Mouse (Mus musculus) ES-Bruce4 (cell line): ENCODE data around the gene Musk. TPM values are rescaled to one million over a fixed set of nuclear protein-coding genes. Genes with fewer than 3 reads are reported as not detected.
A peak's percentile ranks its signal among the peaks of the same experiment; 100 is the strongest.

ENCODE experiments used
- H3K27ac ChIP-seq: 2 replicates; pipeline ENCODE4 v1.5.1; 2012; ENCODE audit warnings: low read length, inconsistent platforms; ENCODE audit not compliant: insufficient read depth
- H3K27me3 ChIP-seq: 2 replicates; pipeline ENCODE4 v1.6.1; 2012; ENCODE audit warnings: mild to moderate bottlenecking, low read length, inconsistent platforms; ENCODE audit not compliant: control insufficient read depth, poor library complexity, insufficient read depth, severe bottlenecking
- H3K36me3 ChIP-seq: 2 replicates; pipeline ENCODE4 v1.6.1; 2012; ENCODE audit warnings: inconsistent platforms, mild to moderate bottlenecking, low read length, moderate library complexity; ENCODE audit not compliant: control insufficient read depth, poor library complexity, insufficient read depth, severe bottlenecking
- H3K4me1 ChIP-seq: one replicate; pipeline ENCODE4 v1.8.1; 2011; ENCODE audit warnings: low read length; ENCODE audit not compliant: control insufficient read depth, insufficient read depth
- H3K4me3 ChIP-seq: 2 replicates; pipeline ENCODE4 v1.5.1; 2011; ENCODE audit warnings: low read depth, mild to moderate bottlenecking, low read length
- H3K9ac ChIP-seq: 2 replicates; pipeline ENCODE4 v1.6.1; 2012; ENCODE audit warnings: low read depth, mild to moderate bottlenecking, inconsistent platforms; ENCODE audit not compliant: poor library complexity, severe bottlenecking
- H3K9me3 ChIP-seq: replicated peaks from 2 replicates; pipeline ENCODE4 v1.6.1; 2012; ENCODE audit warnings: mild to moderate bottlenecking, low read length, inconsistent platforms; ENCODE audit not compliant: control insufficient read depth, poor library complexity, insufficient read depth, severe bottlenecking
- CTCF ChIP-seq: IDR thresholded peaks from one replicate; pipeline ENCODE4 v1.8.1; 2011; ENCODE audit warnings: low read depth, low read length
- EP300 ChIP-seq: IDR thresholded peaks from 2 replicates; pipeline ENCODE4 v1.6.1; 2011; ENCODE audit warnings: low read depth, low read length; ENCODE audit not compliant: insufficient read depth
- POLR2A ChIP-seq: IDR thresholded peaks from one replicate; pipeline ENCODE4 v1.8.1; 2011; ENCODE audit warnings: low read length; ENCODE audit not compliant: insufficient read depth
- polyA plus RNA-seq: library from polyadenylated mRNA; stranded (reverse); fragments of >200 nt; gene quantifications from 2 replicates; pipeline ENCODE4 v1.2.4, GENCODE M21; 2011; ENCODE audit warnings: low read depth; ENCODE audit not compliant: missing spikeins, insufficient read depth, insufficient read length

Musk gene
- polyA plus RNA-seq, 1 experiment, result not detected

DNA sequence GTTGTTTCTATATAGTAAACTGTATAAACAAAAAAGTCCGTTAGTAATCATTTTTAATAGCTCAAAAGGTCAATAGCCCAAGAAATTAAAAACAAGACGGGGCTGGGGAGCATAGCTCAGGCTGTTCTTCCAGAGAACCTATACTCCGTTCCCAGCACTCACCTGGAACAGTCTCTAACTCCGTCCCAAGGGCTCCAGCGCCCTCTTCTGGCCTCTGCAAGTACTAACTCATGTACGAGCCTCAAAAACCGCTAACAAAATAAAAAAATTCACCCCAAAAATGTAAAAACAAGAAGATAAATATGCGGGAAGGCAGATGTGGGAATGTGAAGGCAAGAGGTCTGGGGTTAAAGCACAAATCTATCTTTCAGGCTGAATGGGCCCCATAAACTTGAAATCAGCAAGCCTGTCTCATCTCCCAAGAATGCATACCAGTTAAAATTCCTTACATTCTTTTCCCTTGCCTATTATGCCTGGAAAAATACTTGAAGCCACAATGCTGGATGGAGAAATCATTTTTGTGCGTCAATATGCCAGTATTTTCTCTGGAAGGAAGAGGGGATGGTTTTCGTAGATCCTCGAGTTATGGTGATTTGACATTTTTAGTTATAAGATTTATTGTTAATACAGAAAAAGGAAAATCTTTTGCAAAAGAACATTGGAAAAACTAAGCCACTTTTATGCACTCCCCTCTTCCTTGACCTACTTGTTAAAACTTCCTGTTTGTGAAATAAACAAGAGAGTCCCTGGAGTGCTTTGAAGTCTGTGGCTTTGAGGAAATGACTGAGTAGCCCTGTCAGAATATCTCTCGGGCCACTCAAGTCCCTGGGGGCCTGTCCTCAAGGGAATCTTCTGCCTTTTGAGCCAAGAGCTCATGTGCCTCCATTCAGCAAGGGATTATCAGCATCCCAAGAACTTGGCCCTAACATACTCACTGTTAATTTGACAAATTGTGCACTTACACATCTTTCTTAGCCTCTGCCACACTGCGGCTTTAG lies 127.7 kb downstream of the Musk start:
- Histone ChIP-seq H3K9me3 (0 out of 2 replicates have a peak, but pooled peaks cover 2% of the 10 kb centered on the region), H3K27ac (no peak overlapping the region)
- TF ChIP-seq EP300 (no peak), CTCF (peak; percentile 8), POLR2A (no peak)

DNA sequence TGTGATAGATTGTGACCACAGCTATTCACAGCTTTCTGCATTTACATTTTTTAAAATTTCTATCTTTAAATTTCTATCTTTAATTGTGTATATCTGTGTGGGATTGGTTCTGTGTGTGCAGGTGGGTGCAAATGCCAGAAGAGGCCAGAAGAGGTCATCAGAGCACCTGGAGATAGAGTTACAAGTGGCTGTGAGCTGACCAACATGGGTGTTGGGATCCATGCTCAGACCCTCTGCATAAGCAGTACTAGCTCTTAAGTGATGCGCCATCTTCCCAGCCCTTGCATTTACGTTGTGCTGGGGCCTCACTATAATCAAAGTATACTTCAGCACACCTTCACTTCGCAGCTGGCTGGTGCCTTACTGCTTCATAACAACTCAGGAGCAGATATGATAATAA lies 129.8 kb downstream of the Musk start:
- Histone ChIP-seq H3K27me3 (no peaks in the 10 kb centered on the region), H3K27ac (no peak overlapping the region), H3K9ac (no peak overlapping the region), H3K9me3 (0 out of 2 replicates have a peak, but pooled peaks cover 2% of the 10 kb centered on the region), H3K4me1 (no peaks in the 10 kb centered on the region), H3K4me3 (no peak overlapping the region), H3K36me3 (no peaks in the 10 kb centered on the region)
- no peak for TF ChIP-seq POLR2A
- TF ChIP-seq CTCF, result peak; percentile 47
- TF ChIP-seq EP300, result no peak

More for the DNA sequence above, 127.7 kb downstream of the Musk start:
- H3K27me3 ChIP-seq, result no peaks in the 10 kb centered on the region
- H3K9ac ChIP-seq, result no peak overlapping the region
- no peak overlapping the region for H3K4me3 ChIP-seq
- no peaks in the 10 kb centered on the region for H3K36me3 ChIP-seq
- no peaks in the 10 kb centered on the region for H3K4me1 ChIP-seq

DNA sequence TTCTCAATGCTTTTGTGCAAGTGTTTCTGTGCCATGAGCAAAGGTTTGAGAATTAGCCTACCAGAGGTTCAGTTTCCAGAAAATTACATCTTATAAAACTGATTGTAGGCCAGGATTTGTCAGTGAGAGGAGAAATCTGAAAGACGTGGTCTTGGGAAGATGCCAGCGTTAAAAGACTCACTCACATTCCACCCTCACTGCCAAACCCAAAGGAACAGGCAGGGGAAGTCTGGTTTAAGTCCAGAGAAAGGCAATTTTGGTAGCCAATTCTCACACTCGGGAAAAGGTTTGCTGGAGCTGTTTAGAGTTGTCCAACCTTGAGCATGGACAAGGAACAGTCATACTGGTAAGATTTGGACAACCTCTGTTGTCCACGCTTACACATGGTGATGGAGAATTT lies 131.6 kb downstream of the Musk start:
- Histone ChIP-seq H3K27me3 (no peaks in the 10 kb centered on the region), H3K9me3 (0 out of 2 replicates have a peak, but pooled peaks cover 2% of the 10 kb centered on the region), H3K27ac (no peak overlapping the region), H3K36me3 (no peaks in the 10 kb centered on the region), H3K9ac (no peak overlapping the region), H3K4me1 (no peaks in the 10 kb centered on the region), H3K4me3 (no peak overlapping the region)
- TF ChIP-seq POLR2A (no peak), EP300 (no peak), CTCF (no peak)

DNA sequence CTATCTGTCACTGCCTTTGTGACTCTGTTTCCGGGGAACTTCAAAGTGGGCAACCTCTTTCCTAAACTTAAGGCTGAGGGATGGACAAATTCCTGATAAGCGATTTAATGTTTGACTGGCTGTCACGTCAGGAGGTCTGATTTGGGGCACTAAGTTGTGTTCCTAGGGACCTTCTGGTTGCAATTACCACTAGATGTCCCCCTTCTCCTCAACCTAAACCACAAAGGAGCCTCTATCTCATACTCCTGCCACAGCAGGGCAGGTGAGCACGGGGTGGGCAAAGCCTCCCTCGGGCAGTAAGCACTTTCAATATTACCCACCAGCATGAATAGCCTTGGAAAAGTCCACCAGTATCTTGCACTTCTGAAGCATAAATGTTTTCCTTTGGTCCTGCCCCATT lies 133.5 kb downstream of the Musk start:
- no peak overlapping the region for H3K9ac ChIP-seq
- H3K9me3 ChIP-seq, result no peaks in the 10 kb centered on the region
- no peak overlapping the region for H3K27ac ChIP-seq
- no peak for TF ChIP-seq POLR2A
- peak; percentile 24 for TF ChIP-seq CTCF
- no peaks in the 10 kb centered on the region for H3K36me3 ChIP-seq
- no peaks in the 10 kb centered on the region for H3K27me3 ChIP-seq
- H3K4me3 ChIP-seq, result no peak overlapping the region
- no peaks in the 10 kb centered on the region for H3K4me1 ChIP-seq

DNA sequence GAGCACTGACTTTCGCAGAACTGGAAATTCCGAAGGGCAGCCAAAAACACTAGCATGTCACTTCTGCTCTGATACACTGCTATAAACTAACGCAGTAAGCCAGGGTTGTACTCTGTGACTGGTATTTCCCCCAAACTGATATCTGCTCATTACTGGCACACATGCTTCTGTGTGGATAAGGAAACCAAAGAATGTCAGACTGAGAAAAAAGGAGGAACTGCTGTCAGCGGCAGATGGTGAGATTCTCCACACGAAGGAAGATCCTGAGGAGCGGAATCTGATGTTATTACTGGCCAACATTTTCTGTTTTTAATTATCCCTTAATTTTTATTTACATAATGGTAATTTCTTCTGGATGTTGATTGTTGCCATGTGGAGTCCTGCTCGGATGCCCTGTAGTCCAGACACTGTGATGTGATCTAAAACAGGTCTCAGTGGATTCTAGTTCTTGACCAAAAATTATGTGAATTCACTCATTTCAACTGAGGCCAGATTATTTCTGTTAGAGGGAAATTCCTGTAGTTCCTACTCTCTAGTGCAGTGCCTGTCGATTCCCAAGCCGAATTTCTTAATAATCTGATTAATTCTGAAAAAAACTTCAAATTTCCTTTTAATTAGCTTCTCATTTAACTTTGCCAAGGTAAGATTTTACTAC lies 137.6 kb downstream of the Musk start:
- H3K27ac ChIP-seq, result no peak overlapping the region
- H3K4me1 ChIP-seq, result no peaks in the 10 kb centered on the region
- H3K9ac ChIP-seq, result no peak overlapping the region
- H3K36me3 ChIP-seq, result no peaks in the 10 kb centered on the region
- TF ChIP-seq CTCF, result no peak
- no peak for TF ChIP-seq EP300
- no peak for TF ChIP-seq POLR2A
- no peak overlapping the region for H3K4me3 ChIP-seq
- H3K27me3 ChIP-seq, result no peaks in the 10 kb centered on the region
- H3K9me3 ChIP-seq, result no peaks in the 10 kb centered on the region

Other genes starting within 250 kb of the Musk start
- gene Svep1, start 79.1 kb upstream of the Musk start, polyA plus RNA-seq, result 0.11 and 0.19 TPM in 2 replicates